Mouse (Mus musculus): ENCODE data around the gene Slc30a2. TPM values are rescaled to one million over a fixed set of nuclear protein-coding genes. Genes with fewer than 3 reads are reported as not detected.
A peak's percentile ranks its signal among the peaks of the same experiment; 100 is the strongest.

Slc30a2 gene
- polyA plus RNA-seq, 1 experiment, result 0.35 TPM

DNA sequence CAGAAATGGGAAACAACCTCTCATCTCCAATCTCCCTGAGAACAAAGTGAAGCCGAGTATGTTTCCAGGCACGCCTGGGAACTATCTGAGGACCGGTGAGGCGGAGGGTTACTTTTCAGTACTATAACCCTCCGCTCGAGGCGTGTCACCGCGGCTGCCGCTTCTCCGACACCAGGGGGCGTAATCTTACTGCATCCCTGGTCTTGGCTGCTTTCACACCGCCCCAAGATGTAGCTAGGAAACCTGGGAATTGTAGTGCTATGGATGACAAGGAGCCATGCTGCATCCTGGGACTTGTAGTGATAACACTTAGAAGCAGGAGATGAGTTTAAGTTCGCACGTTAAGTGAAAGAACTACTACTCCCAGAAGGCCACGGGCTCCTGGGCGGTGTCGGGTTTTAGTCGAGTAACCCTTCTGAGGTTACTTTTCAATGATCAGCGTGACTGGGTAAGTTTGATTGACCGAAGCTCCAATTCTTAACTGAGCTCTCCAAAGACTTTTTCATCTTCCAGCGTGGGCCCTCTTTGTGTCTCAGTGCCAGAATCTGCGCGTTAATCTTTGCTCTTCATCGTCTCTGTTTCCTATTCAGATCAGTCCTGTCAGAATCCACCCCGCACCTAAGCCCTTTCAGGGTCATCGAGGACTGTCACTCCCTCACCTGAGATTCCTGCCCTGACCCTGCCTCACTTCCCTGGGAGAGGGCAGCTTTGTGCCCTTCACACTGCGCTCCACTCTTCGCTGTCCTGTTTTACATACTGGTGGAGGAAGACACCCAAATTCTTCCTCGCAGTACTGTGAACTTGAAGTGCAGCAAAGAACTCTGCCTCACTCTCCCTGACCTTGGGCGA, 53.2 kb downstream of the Slc30a2 start, which contains the start of gene Pafah2:
Gene Pafah2, plus strand, starts transcription at position 344 of the 849 bp plus-strand sequence.
- Histone ChIP-seq H3K27me3 (ENCODE audit: control insufficient read depth, insufficient read depth, insufficient read length) (no peaks in the 10 kb centered on the region), H3K4me3 (peak within 1 kb of the TSS; percentile 38), H3K4me2 (ENCODE audit: low read depth) (peak within 1 kb of the TSS; percentile 98), H3ac (ENCODE audit: control insufficient read depth, insufficient read length) (no peak within 1 kb of the TSS), H3K36me3 (ENCODE audit: control insufficient read depth, insufficient read depth) (no peaks in the 10 kb centered on the region), H3K79me2 (ENCODE audit: control insufficient read depth, insufficient read depth) (no peaks in the 10 kb centered on the region)
- no peak for TF ChIP-seq CEBPB (IDR thresholded peaks at IDR 0.05; ENCODE audit: insufficient read depth, poor library complexity, severe bottlenecking)
- no peak for TF ChIP-seq SRF (IDR thresholded peaks at IDR 0.05; ENCODE audit: control insufficient read depth, insufficient read length, low read depth)
- TF ChIP-seq E2F4 (IDR thresholded peaks at IDR 0.05; ENCODE audit: insufficient read depth), result no peak
- TF ChIP-seq POLR2AphosphoS2 (IDR thresholded peaks at IDR 0.05; ENCODE audit: insufficient read length, low read depth), result no peak
- no peak for TF ChIP-seq TCF3 (IDR thresholded peaks at IDR 0.05; ENCODE audit: insufficient read length, low read depth)
- TF ChIP-seq TCF12 (IDR thresholded peaks at IDR 0.05; ENCODE audit: insufficient read depth, poor library complexity, severe bottlenecking), result no peak
- TF ChIP-seq MYOD1 (IDR thresholded peaks at IDR 0.05; ENCODE audit: control insufficient read depth in 1 of 3, insufficient read length in 2 of 3, low read depth in 2 of 3), result peak in 1 of 3 experiments; percentile 37
- TF ChIP-seq REST (IDR thresholded peaks at IDR 0.05; ENCODE audit: insufficient read depth, insufficient read length), result no peak
- TF ChIP-seq MYOG (IDR thresholded peaks at IDR 0.05; ENCODE audit: control insufficient read depth in 1 of 3, insufficient read depth in 1 of 3, insufficient read length in 2 of 3, low read depth in 2 of 3), result peak in 1 of 3 experiments; percentile 39
- peak; percentile 0 for TF ChIP-seq USF1 (IDR thresholded peaks at IDR 0.05; ENCODE audit: low read depth)
- TF ChIP-seq POLR2A (IDR thresholded peaks at IDR 0.05; ENCODE audit: insufficient read length, low read depth), result no peak
- TF ChIP-seq MAX (IDR thresholded peaks at IDR 0.05; ENCODE audit: low read depth), result no peak

DNA sequence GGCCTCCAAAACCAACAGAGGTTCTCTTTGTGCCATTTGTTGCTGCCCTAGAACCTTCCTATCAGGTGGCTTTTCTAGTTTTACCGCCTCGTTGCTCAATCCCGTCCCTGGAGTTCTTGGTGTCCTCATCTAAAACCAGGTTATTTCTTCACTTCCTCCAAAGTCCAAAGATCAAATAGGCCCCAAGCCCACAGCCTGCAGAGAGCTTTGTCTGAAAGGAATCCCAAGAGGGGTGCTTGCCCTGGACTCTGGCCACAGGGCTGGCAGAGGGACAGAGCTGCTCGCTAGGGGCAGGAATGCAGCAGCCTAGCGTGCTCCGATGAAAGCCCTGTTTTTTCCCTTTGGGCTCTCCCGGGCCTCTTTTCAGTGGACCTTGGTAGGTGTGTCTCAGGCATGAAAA, 54.1 kb downstream of the Slc30a2 start:
- Histone ChIP-seq H3ac (ENCODE audit: control insufficient read depth, insufficient read length) (no peak overlapping the region), H3K27me3 (ENCODE audit: control insufficient read depth, insufficient read depth, insufficient read length) (no peaks in the 10 kb centered on the region), H3K4me3 (peak overlapping the region; percentile 38), H3K79me2 (ENCODE audit: control insufficient read depth, insufficient read depth) (no peaks in the 10 kb centered on the region), H3K36me3 (ENCODE audit: control insufficient read depth, insufficient read depth) (no peaks in the 10 kb centered on the region), H3K4me2 (ENCODE audit: low read depth) (peak overlapping the region; percentile 95)
- no peak for TF ChIP-seq MYOG (IDR thresholded peaks at IDR 0.05; ENCODE audit: control insufficient read depth in 1 of 3, insufficient read depth in 1 of 3, insufficient read length in 2 of 3, low read depth in 2 of 3)
- TF ChIP-seq CEBPB (IDR thresholded peaks at IDR 0.05; ENCODE audit: insufficient read depth, poor library complexity, severe bottlenecking), result no peak
- TF ChIP-seq SRF (IDR thresholded peaks at IDR 0.05; ENCODE audit: control insufficient read depth, insufficient read length, low read depth), result no peak
- no peak for TF ChIP-seq MYOD1 (IDR thresholded peaks at IDR 0.05; ENCODE audit: control insufficient read depth in 1 of 3, insufficient read length in 2 of 3, low read depth in 2 of 3)

DNA sequence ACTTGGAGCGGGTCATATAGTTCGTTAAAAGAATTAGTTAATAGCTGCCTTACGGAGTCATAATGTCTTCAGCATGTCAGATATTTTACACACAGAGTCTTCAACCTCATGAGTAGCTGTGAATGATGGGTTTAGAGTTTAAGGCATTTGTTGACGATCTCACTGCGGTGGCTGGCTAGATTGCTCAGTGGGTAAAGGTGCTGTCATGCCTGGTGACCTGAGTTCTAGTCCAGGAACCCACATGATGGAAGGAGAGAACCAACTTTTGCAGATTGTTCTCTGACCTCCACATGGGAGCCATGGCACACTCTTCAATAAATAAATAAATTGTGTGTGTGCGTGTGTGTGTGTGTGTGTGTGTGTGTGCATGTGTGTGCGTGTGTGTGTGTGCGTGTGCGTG, 54.8 kb downstream of the Slc30a2 start:
- H3K27me3 ChIP-seq (ENCODE audit: control insufficient read depth, insufficient read depth, insufficient read length), result no peaks in the 10 kb centered on the region
- peak overlapping the region; percentile 38 for H3K4me3 ChIP-seq
- TF ChIP-seq POLR2A (IDR thresholded peaks at IDR 0.05; ENCODE audit: insufficient read length, low read depth) (no peak), SRF (IDR thresholded peaks at IDR 0.05; ENCODE audit: control insufficient read depth, insufficient read length, low read depth) (no peak)
- no peaks in the 10 kb centered on the region for H3K79me2 ChIP-seq (ENCODE audit: control insufficient read depth, insufficient read depth)
- H3ac ChIP-seq (ENCODE audit: control insufficient read depth, insufficient read length), result no peak overlapping the region
- H3K4me2 ChIP-seq (ENCODE audit: low read depth), result peak overlapping the region; percentile 95
- no peaks in the 10 kb centered on the region for H3K36me3 ChIP-seq (ENCODE audit: control insufficient read depth, insufficient read depth)

DNA sequence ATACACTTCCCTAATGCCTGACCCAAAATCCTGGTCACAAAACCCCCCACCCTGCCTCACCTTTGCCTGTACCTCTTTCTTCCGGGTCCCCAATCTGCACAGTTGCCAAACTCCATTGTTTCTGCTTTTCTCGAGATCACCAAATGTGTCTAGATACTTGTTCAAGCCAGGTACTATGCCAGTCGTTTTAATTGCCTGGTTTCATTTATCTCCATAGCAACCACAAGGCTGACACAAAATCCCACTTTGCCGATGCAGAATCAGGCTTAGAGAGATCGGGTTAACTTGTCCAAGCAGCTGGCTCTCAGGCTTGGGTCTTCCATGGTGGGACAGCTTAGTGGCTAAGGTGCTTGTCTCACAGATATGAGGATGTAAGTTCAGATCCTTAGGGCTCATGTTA, 57.2 kb downstream of the Slc30a2 start:
- Histone ChIP-seq H3ac (ENCODE audit: control insufficient read depth, insufficient read length) (no peak overlapping the region), H3K36me3 (ENCODE audit: control insufficient read depth, insufficient read depth) (no peaks in the 10 kb centered on the region), H3K4me2 (ENCODE audit: low read depth) (no peak overlapping the region), H3K27me3 (ENCODE audit: control insufficient read depth, insufficient read depth, insufficient read length) (no peaks in the 10 kb centered on the region), H3K4me3 (no peak overlapping the region), H3K79me2 (ENCODE audit: control insufficient read depth, insufficient read depth) (no peaks in the 10 kb centered on the region)
- no peak for TF ChIP-seq POLR2A (IDR thresholded peaks at IDR 0.05; ENCODE audit: insufficient read length, low read depth)
- TF ChIP-seq TCF12 (IDR thresholded peaks at IDR 0.05; ENCODE audit: insufficient read depth, poor library complexity, severe bottlenecking), result no peak
- TF ChIP-seq POLR2AphosphoS2 (IDR thresholded peaks at IDR 0.05; ENCODE audit: insufficient read length, low read depth), result no peak
- TF ChIP-seq SRF (IDR thresholded peaks at IDR 0.05; ENCODE audit: control insufficient read depth, insufficient read length, low read depth), result no peak

DNA sequence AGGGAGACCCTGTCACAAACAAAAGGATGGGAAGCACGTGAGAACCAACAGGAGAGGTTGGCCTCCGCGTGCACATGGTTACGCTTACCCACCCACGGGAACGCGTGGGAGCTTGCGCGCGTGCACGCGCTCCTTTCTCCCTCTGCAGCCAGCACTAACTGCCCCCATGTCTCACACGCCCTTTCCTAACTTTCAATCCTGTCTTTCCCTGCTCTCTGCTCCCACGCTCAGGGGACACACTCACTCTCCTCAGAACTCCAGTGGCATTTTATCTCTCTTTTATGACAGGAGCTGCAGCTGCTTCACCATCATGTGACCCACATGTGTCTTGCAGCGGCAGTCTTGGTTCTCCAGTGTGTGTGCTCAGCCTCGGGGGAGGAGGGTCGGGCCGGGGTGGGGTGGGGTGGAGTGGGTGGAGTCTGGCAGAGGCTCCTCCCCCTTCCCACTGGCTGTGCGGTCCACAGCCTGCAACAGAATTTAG, 58.2 kb downstream of the Slc30a2 start:
- Histone ChIP-seq H3K79me2 (ENCODE audit: control insufficient read depth, insufficient read depth) (no peaks in the 10 kb centered on the region), H3K36me3 (ENCODE audit: control insufficient read depth, insufficient read depth) (no peaks in the 10 kb centered on the region), H3ac (ENCODE audit: control insufficient read depth, insufficient read length) (no peak overlapping the region), H3K27me3 (ENCODE audit: control insufficient read depth, insufficient read depth, insufficient read length) (no peaks in the 10 kb centered on the region), H3K4me3 (no peak overlapping the region), H3K4me2 (ENCODE audit: low read depth) (peak overlapping the region; percentile 77)
- peak in 2 of 3 experiments; percentile 51 to 68 for TF ChIP-seq MYOD1 (IDR thresholded peaks at IDR 0.05; ENCODE audit: control insufficient read depth in 1 of 3, insufficient read length in 2 of 3, low read depth in 2 of 3)
- TF ChIP-seq SRF (IDR thresholded peaks at IDR 0.05; ENCODE audit: control insufficient read depth, insufficient read length, low read depth), result no peak
- no peak for TF ChIP-seq POLR2AphosphoS2 (IDR thresholded peaks at IDR 0.05; ENCODE audit: insufficient read length, low read depth)
- no peak for TF ChIP-seq TCF12 (IDR thresholded peaks at IDR 0.05; ENCODE audit: insufficient read depth, poor library complexity, severe bottlenecking)
- TF ChIP-seq USF1 (IDR thresholded peaks at IDR 0.05; ENCODE audit: low read depth), result peak; percentile 58
- TF ChIP-seq MYOG (IDR thresholded peaks at IDR 0.05; ENCODE audit: control insufficient read depth in 1 of 3, insufficient read depth in 1 of 3, insufficient read length in 2 of 3, low read depth in 2 of 3), result peak in 1 of 3 experiments; percentile 50

All from myocyte (in vitro differentiated cells).